Mouse (Mus musculus) embryonic facial prominence, embryonic 15.5 days (tissue): Measurements from ENCODE around the gene Ice2. TPM values are rescaled to one million over a fixed set of nuclear protein-coding genes. Genes with fewer than 3 reads are reported as not detected.

ENCODE experiments used
- ATAC-seq: fragments of 200-750 bp; cut with Nextera tagmentation; 2 replicates; pipeline ENCODE4 v1.8.0; 2017; ENCODE audit warnings: low read depth, moderate TSS enrichment; ENCODE audit not compliant: insufficient number of reproducible peaks, low FRiP score, low TSS enrichment
- H3K27ac ChIP-seq: fragments of 300-500 bp; sonication (generic); replicated peaks from 2 replicates; pipeline ENCODE4 v1.5.1; 2015; ENCODE audit warnings: mild to moderate bottlenecking, inconsistent platforms
- H3K27me3 ChIP-seq: fragments of 300-500 bp; sonication (generic); 2 replicates; pipeline ENCODE4 v1.6.1; 2015; ENCODE audit warnings: inconsistent platforms
- H3K36me3 ChIP-seq: fragments of 300-500 bp; sonication (generic); 2 replicates; pipeline ENCODE4 v1.6.1; 2015; ENCODE audit warnings: mild to moderate bottlenecking, inconsistent platforms
- H3K4me1 ChIP-seq: fragments of 300-500 bp; sonication (generic); 2 replicates; pipeline ENCODE4 v1.6.1; 2015; ENCODE audit warnings: inconsistent platforms
- H3K4me2 ChIP-seq: fragments of 300-500 bp; sonication (generic); replicated peaks from 2 replicates; pipeline ENCODE4 v1.6.1; 2015; ENCODE audit warnings: mild to moderate bottlenecking, inconsistent platforms
- H3K4me3 ChIP-seq: fragments of 300-500 bp; sonication (generic); replicated peaks from 2 replicates; pipeline ENCODE4 v1.5.1; 2015; ENCODE audit warnings: mild to moderate bottlenecking, inconsistent platforms
- H3K9ac ChIP-seq: fragments of 300-500 bp; sonication (generic); 2 replicates; pipeline ENCODE4 v1.6.1; 2015; ENCODE audit warnings: inconsistent platforms
- H3K9me3 ChIP-seq: fragments of 300-500 bp; sonication (generic); replicated peaks from 2 replicates; pipeline ENCODE4 v1.6.1; 2016; ENCODE audit warnings: inconsistent platforms
- WGBS: fragments of 180-500 bp; shearing (Covaris S2); methylation state at CpG from one replicate; pipeline ENCODE4 v1.1.7; 2015; 5-methylcytosine and 5-hydroxymethylcytosine counted together
- polyA plus RNA-seq: library from polyadenylated mRNA; unstranded; fragments of >200 nt; fragmentation: Nextera tagmentation; extraction: Ambion mirVana; gene quantifications from 2 replicates; pipeline ENCODE4 v1.2.1, GENCODE M21; 2015

The Ice2 gene
- 16.4 and 19.0 TPM in 2 replicates for polyA plus RNA-seq

DNA sequence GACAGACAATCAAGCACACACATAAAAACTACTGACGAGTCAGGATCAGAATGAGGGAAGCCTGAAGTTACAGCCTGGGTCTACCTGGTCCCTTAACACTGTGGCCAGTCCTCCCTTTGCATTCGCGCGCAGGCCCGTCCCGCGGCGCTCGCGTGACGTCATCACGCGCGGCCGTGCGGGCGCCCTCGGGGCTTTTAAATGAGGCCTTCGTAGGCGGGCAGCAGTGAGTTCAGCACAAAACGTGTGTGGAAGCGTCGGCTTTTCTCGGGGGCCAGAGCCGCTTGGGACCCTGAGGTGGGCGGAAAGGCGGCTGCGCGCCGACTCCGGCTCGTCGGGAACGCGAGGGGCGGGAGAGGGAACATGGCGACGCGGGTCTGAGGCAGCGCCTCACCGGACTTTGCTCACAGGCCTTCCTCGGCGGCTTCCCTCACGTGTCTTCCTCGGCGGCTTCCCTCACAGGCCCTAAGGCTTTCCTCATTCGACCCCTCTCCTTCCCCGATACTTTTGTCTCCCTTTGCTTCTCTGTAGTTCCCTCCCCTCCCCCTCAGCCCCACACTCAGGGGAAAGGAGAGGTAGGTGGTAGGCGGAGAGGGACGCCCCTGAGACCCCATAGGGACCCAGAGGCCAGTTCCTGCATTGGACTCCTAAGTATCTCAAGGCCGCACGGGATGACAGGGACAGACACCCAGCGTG is at the start of gene Ice2:
Gene Ice2 (plus strand): TSS at position 147 of the 693 bp plus-strand sequence.
- Histone ChIP-seq H3K4me1 (peaks cover 8% of the 10 kb centered on the region), H3K27me3 (no peaks in the 10 kb centered on the region), H3K9ac (peak within 1 kb of the TSS; percentile 96), H3K9me3 (no peaks in the 10 kb centered on the region), H3K4me2 (peak within 1 kb of the TSS; percentile 81), H3K27ac (peak within 1 kb of the TSS; percentile 95), H3K4me3 (peak within 1 kb of the TSS; percentile 83), H3K36me3 (no peaks in the 10 kb centered on the region)
- under 1% methylated on average over 53 of the region's 53 CpGs for WGBS
- ATAC-seq, result peak; percentile 87

DNA sequence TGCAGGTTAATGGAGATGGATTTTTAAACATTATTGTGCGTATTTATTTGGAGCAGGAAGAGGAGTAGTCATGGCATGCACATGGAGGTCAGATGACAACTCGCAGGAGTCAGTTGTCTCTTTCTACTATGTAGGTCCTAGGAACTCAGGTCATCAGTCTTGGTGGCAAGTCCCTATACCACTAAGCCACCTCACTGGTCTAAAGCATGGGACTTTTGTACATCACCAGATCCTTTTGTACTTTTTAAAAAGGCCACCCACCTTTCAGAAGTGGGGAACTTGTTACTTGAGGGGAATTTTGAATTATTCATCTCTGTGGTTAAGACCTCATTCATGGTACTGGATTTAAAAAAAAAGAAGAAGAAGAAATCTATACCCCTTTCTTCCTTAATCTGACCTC is 48.2 kb upstream of the Ice2 start:
- no peak overlapping the region for H3K9ac ChIP-seq
- no peak overlapping the region for H3K4me3 ChIP-seq
- H3K4me2 ChIP-seq, result no peak overlapping the region
- no peak overlapping the region for H3K27ac ChIP-seq
- no peaks in the 10 kb centered on the region for H3K9me3 ChIP-seq
- H3K27me3 ChIP-seq, result no peaks in the 10 kb centered on the region
- no peaks in the 10 kb centered on the region for H3K36me3 ChIP-seq
- H3K4me1 ChIP-seq, result no peaks in the 10 kb centered on the region
- WGBS, result 86% methylated on average over 2 of the region's 2 CpGs
- ATAC-seq, result no peak

GRCm38 (mm10) chr9:69354228-69354627 is 43.5 kb upstream of the Ice2 start:
- no peak overlapping the region for H3K27ac ChIP-seq
- H3K4me1 ChIP-seq, result no peaks in the 10 kb centered on the region
- 81% methylated on average over 6 of the region's 6 CpGs for WGBS
- no peak overlapping the region for H3K4me2 ChIP-seq
- H3K27me3 ChIP-seq, result no peaks in the 10 kb centered on the region
- no peaks in the 10 kb centered on the region for H3K9me3 ChIP-seq
- H3K4me3 ChIP-seq, result no peak overlapping the region
- H3K9ac ChIP-seq, result no peak overlapping the region
- no peaks in the 10 kb centered on the region for H3K36me3 ChIP-seq
- ATAC-seq, result no peak

GRCm38 (mm10) chr9:69357834-69358233 is 39.9 kb upstream of the Ice2 start:
- WGBS, result 35% methylated on average over 3 of the region's 3 CpGs
- ATAC-seq, result no peak

DNA sequence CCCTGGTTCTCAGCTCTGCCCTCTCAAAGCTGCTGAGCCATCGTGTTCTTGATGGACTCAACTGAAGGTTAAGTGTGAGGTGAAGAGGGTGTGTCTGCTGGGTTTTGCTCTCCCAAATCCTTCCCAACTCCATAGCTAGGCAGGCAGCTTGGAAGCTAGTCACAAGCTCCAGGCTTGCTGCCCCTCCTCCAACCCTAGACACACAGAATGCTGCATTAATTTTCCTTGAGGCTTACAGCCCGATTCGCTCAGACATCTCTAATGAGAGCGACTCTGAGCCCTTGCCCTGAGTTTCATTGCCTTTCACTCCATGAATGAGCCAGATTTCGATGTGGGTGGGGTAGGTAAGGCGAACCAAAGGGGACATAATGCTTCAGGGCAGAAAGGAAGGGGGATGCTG is 38.9 kb upstream of the Ice2 start:
- Histone ChIP-seq H3K4me2 (no peak overlapping the region), H3K27me3 (no peaks in the 10 kb centered on the region), H3K9me3 (no peaks in the 10 kb centered on the region), H3K4me1 (no peaks in the 10 kb centered on the region), H3K27ac (no peak overlapping the region), H3K36me3 (no peaks in the 10 kb centered on the region; the same call in 1 of the 2 replicates), H3K4me3 (no peak overlapping the region), H3K9ac (no peak overlapping the region)
- ATAC-seq, result no peak
- WGBS, result 63% methylated on average over 6 of the region's 6 CpGs

More at GRCm38 (mm10) chr9:69357834-69358233, 39.9 kb upstream of the Ice2 start:
- H3K4me3 ChIP-seq, result no peak overlapping the region
- no peaks in the 10 kb centered on the region for H3K36me3 ChIP-seq
- H3K4me2 ChIP-seq, result no peak overlapping the region
- H3K27ac ChIP-seq, result no peak overlapping the region
- no peaks in the 10 kb centered on the region for H3K27me3 ChIP-seq
- H3K9ac ChIP-seq, result no peak overlapping the region
- no peaks in the 10 kb centered on the region for H3K9me3 ChIP-seq
- no peaks in the 10 kb centered on the region for H3K4me1 ChIP-seq

GRCm38 (mm10) chr9:69361951-69362445 is 35.7 kb upstream of the Ice2 start:
- no peak overlapping the region for H3K4me2 ChIP-seq
- H3K4me1 ChIP-seq, result no peaks in the 10 kb centered on the region
- H3K4me3 ChIP-seq, result no peak overlapping the region
- H3K27ac ChIP-seq, result no peak overlapping the region
- H3K9ac ChIP-seq, result no peak overlapping the region
- ATAC-seq, result no peak
- H3K36me3 ChIP-seq, result peaks cover 6% of the 10 kb centered on the region; the same call in 1 of the 2 replicates
- H3K9me3 ChIP-seq, result no peaks in the 10 kb centered on the region
- H3K27me3 ChIP-seq, result no peaks in the 10 kb centered on the region
- 82% methylated on average over 8 of the region's 8 CpGs for WGBS

GRCm38 (mm10) chr9:69362766-69363165 is 34.9 kb upstream of the Ice2 start:
- no peaks in the 10 kb centered on the region for H3K27me3 ChIP-seq
- H3K4me1 ChIP-seq, result no peaks in the 10 kb centered on the region
- 37% methylated on average over 4 of the region's 4 CpGs for WGBS

DNA sequence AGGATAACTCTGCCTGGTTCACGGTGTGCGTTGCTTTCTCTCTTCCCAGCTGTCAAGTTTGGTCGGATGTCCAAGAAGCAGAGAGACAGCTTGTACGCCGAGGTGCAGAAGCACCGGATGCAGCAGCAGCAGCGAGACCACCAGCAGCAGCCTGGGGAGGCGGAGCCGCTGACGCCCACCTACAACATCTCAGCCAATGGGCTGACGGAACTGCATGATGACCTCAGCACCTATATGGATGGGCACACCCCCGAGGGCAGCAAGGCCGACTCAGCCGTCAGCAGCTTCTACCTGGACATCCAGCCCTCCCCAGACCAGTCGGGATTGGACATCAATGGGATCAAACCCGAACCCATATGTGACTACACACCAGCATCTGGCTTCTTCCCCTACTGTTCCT is 33.6 kb upstream of the Ice2 start:
- H3K4me3 ChIP-seq, result no peak overlapping the region
- no peaks in the 10 kb centered on the region for H3K9me3 ChIP-seq
- H3K9ac ChIP-seq, result no peak overlapping the region
- ATAC-seq, result no peak
- H3K4me1 ChIP-seq, result no peaks in the 10 kb centered on the region
- H3K27me3 ChIP-seq, result no peaks in the 10 kb centered on the region
- H3K4me2 ChIP-seq, result no peak overlapping the region
- peaks cover 6% of the 10 kb centered on the region; the same call in 1 of the 2 replicates for H3K36me3 ChIP-seq
- WGBS, result 51% methylated on average over 16 of the region's 16 CpGs
- H3K27ac ChIP-seq, result no peak overlapping the region

More at GRCm38 (mm10) chr9:69362766-69363165, 34.9 kb upstream of the Ice2 start:
- no peak overlapping the region for H3K4me3 ChIP-seq
- H3K9ac ChIP-seq, result no peak overlapping the region
- H3K9me3 ChIP-seq, result no peaks in the 10 kb centered on the region
- H3K36me3 ChIP-seq, result peaks cover 6% of the 10 kb centered on the region; the same call in 1 of the 2 replicates
- H3K27ac ChIP-seq, result no peak overlapping the region
- H3K4me2 ChIP-seq, result no peak overlapping the region
- no peak for ATAC-seq

DNA sequence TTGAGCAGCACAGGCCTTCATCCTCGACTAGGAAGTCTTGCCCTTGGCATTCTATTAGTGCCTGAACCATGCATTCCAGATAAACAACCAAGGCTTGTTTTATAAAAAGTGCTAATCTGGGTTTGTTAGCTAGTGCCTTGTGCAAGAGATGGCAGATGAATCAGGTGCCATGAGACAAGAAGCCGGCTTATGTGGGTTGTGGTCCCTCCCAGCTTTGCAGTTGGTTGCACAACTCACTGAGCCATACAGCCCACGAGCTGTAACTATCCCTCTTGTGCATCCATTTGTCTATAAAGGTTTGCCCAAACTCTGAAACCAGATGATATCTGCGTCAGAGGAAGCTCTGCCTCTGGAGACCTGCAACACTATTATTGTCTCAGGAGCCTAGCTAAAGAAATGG is 30.7 kb upstream of the Ice2 start:
- H3K9ac ChIP-seq, result no peak overlapping the region
- H3K9me3 ChIP-seq, result no peaks in the 10 kb centered on the region
- H3K4me3 ChIP-seq, result no peak overlapping the region
- ATAC-seq, result no peak
- H3K4me2 ChIP-seq, result no peak overlapping the region
- no peak overlapping the region for H3K27ac ChIP-seq
- H3K27me3 ChIP-seq, result no peaks in the 10 kb centered on the region
- 70% methylated on average over 4 of the region's 4 CpGs for WGBS
- H3K36me3 ChIP-seq, result peaks cover 6% of the 10 kb centered on the region; the same call in 1 of the 2 replicates
- no peaks in the 10 kb centered on the region for H3K4me1 ChIP-seq

DNA sequence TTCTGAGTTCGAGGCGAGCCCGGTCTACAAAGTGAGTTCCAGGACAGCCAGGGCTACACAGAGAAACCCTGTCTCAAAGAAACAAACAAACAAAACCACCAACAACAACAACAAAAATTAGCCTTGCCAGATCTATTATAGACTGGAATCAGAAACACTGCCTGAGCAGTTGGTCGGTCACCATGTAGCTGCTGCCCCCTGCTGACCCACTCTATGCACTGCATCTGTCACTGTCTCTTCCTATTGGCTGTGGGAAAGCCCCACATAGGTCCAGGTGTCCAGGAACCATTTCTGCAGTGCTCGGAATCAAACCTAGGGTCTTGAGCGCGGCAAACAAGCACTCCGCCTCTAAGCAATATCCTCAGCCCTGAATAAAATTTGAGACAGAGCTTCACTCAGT is 29.6 kb upstream of the Ice2 start:
- no peaks in the 10 kb centered on the region for H3K27me3 ChIP-seq
- no peak overlapping the region for H3K4me3 ChIP-seq
- H3K4me2 ChIP-seq, result no peak overlapping the region
- H3K9ac ChIP-seq, result no peak overlapping the region
- H3K9me3 ChIP-seq, result no peaks in the 10 kb centered on the region
- H3K4me1 ChIP-seq, result no peaks in the 10 kb centered on the region
- H3K36me3 ChIP-seq, result peaks cover 6% of the 10 kb centered on the region; the same call in 1 of the 2 replicates
- 71% methylated on average over 8 of the region's 8 CpGs for WGBS
- H3K27ac ChIP-seq, result no peak overlapping the region
- no peak for ATAC-seq

GRCm38 (mm10) chr9:69371046-69371724 is 26.5 kb upstream of the Ice2 start:
- Histone ChIP-seq H3K27ac (no peak overlapping the region), H3K9me3 (no peaks in the 10 kb centered on the region), H3K27me3 (no peaks in the 10 kb centered on the region), H3K4me2 (no peak overlapping the region), H3K4me3 (no peak overlapping the region), H3K9ac (no peak overlapping the region), H3K36me3 (peaks cover 19% of the 10 kb centered on the region), H3K4me1 (no peaks in the 10 kb centered on the region)
- 58% methylated on average over 11 of the region's 11 CpGs for WGBS
- ATAC-seq, result no peak
